Mouse (Mus musculus): ENCODE data around the gene Dusp7. TPM values are rescaled to one million over a fixed set of nuclear protein-coding genes. Genes with fewer than 3 reads are reported as not detected.
A peak's percentile ranks its signal among the peaks of the same experiment; 100 is the strongest.

Gene Dusp7
- 7.1 and 8.7 TPM in 2 replicates for polyA plus RNA-seq (2015; fragmentation: Nextera tagmentation; extraction: Ambion mirVana)

DNA sequence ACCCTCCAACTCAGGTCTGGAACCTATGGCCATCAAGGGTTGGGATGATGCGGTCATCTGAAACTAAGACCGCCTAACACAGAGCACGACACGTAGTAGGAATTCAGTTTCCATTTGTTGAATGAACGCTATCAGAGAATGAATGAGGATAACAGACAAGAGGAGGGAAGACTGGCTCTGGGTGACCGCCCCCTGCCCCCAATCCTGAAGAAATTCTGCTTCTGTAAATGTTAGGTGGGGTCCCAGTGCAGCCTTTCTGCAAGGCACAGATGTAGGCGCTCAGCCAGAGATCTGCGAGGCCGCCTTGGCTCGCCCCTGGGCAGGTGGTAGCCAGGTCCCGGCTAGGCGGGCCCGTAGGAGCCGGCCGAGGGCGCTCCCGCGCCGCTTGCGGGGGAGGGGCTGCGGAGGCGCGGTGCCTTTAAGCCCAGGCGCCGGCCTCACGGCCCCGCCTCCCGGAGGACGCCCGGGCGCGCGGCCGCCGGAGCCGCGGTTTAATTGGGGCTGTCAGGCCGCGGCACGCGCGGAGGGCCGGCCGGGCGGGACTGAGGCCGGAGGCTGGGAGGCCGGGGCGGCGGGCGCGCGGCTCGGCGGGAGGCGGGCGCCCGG lies at the start of gene Dusp7:
TSS of gene Dusp7 (plus strand) at position 521 of the 606 bp plus-strand sequence.
- peaks cover 40% of the 10 kb centered on the region for H3K4me1 ChIP-seq

DNA sequence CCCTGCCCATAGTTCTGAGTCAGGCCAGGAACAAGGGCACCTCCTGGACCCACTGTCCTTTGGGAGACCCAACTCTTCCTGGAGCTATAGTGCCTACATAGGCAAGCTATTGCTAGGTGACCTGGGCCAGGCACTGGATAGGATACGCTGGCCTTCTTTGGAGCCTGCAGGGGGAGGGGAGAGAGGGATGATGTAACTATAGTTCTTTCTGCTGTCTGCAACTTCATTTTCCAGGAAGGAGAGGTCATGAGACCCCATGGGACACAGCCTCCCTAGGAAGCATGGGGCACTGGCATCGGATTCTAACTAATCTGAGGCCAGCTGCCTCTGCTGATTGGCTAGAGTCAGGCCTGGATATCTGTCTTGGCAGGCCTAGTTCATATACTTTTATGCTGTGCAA lies 49.3 kb upstream of the Dusp7 start:
- ATAC-seq: no peak
- Histone ChIP-seq H3K9me3 (replicated peaks) (no peaks in the 10 kb centered on the region), H3K4me3 (no peak overlapping the region), H3K27me3 (no peaks in the 10 kb centered on the region), H3K4me2 (no peak overlapping the region), H3K9ac (no peak overlapping the region), H3K27ac (no peak overlapping the region), H3K4me1 (peaks cover 6% of the 10 kb centered on the region; the same call in 1 of the 2 replicates), H3K36me3 (ENCODE audit: poor library complexity, severe bottlenecking) (no peaks in the 10 kb centered on the region)
- WGBS: 71% methylated on average over 2 of the region's 2 CpGs

More for the DNA sequence above, at the start of gene Dusp7:
- peak; percentile 75 for ATAC-seq
- Histone ChIP-seq H3K4me2 (peak within 1 kb of the TSS; percentile 98), H3K4me3 (peak within 1 kb of the TSS; percentile 80), H3K27ac (peak within 1 kb of the TSS; percentile 95), H3K36me3 (ENCODE audit: poor library complexity, severe bottlenecking) (peaks cover 18% of the 10 kb centered on the region), H3K27me3 (no peaks in the 10 kb centered on the region), H3K9ac (peak within 1 kb of the TSS; percentile 90), H3K9me3 (replicated peaks) (no peaks in the 10 kb centered on the region)
- WGBS: under 1% methylated on average over 22 of the region's 57 CpGs

DNA sequence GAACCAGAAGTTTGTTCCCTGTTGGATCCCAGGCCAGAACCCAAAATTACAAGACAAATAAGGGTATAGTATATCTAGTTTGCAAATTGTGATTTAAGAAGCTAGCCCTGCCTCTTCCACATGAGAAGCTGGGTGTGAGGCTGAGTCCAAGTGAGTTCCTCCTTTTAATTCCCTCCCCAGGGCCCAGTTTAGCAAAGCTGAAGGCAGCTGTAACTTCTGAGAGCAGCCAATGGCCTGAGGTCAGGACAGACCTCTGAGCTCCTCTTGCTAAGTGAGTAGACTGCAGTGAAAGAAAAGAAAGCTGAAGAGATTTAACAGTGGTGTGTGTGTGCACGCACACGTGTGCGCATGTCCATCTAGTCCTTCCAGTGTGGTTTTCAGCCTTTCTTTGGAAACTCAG lies 45.9 kb upstream of the Dusp7 start:
- no peaks in the 10 kb centered on the region for H3K9me3 ChIP-seq (replicated peaks)
- H3K4me3 ChIP-seq: no peak overlapping the region
- H3K27ac ChIP-seq: no peak overlapping the region

DNA sequence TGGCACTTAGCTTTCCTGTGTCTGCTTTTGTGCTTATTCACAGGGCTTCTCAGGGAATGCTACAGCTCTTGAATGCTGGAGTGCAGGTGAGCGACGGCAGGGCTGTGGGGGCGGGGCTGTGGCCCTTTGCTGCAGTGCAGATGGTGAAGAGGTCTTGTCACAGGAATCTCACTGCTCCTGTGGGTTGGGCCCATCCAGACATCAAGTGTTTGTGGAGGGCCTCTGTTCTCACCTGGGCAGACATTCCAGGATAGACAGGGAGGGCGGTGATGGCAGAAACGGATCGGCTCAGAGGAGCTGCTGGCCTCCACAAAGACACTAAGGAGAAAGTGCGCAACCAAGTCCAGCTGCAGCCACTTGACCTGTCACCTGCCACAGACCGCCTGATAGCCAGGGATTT lies 42.2 kb upstream of the Dusp7 start:
- H3K9ac ChIP-seq: no peak overlapping the region
- H3K4me1 ChIP-seq: peaks cover 5% of the 10 kb centered on the region; the same call in 1 of the 2 replicates
- no peak overlapping the region for H3K4me3 ChIP-seq
- no peak for ATAC-seq
- no peak overlapping the region for H3K27ac ChIP-seq
- no peaks in the 10 kb centered on the region for H3K9me3 ChIP-seq (replicated peaks)
- H3K27me3 ChIP-seq: no peaks in the 10 kb centered on the region
- 79% methylated on average over 8 of the region's 8 CpGs for WGBS
- no peaks in the 10 kb centered on the region for H3K36me3 ChIP-seq (ENCODE audit: poor library complexity, severe bottlenecking)
- no peak overlapping the region for H3K4me2 ChIP-seq

More for the DNA sequence above, 45.9 kb upstream of the Dusp7 start:
- 81% methylated on average over 3 of the region's 3 CpGs for WGBS
- Histone ChIP-seq H3K4me2 (no peak overlapping the region), H3K9ac (no peak overlapping the region), H3K36me3 (ENCODE audit: poor library complexity, severe bottlenecking) (no peaks in the 10 kb centered on the region), H3K27me3 (no peaks in the 10 kb centered on the region), H3K4me1 (peaks cover 9% of the 10 kb centered on the region)
- ATAC-seq: no peak

DNA sequence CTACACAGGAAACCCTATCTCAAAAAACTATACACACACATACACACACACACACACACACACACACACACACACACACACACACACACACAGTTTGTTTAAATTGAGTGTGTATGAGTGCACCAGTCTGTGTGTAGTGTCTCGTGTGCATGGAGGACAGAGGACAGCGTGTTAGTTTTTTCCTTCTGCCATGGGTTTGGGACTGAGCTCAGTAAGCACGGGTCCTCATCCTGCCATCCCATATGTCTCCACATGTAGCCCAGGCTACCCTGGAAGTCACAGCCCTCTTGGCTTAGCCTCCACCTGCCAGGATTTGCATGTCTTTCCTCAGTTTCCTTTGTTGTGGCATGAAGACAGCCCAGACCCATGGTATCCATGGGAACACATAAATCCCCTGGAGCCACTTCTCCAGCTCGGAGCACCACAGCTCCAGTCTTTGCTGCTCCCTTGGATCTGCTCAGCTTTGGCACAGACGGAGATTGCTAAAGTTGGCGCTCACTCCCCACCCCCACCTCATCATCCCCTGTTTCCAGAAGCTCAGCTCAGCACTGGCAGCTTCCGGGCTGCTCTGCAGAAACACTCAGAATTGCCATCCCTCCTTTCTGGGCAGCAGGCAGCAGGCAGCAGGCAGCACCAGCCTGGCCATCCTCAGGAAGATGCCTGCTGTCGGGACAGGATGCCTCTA lies 41.2 kb upstream of the Dusp7 start:
- H3K4me1 ChIP-seq: peaks cover 11% of the 10 kb centered on the region; the same call in 1 of the 2 replicates
- H3K4me3 ChIP-seq: no peak overlapping the region
- no peak overlapping the region for H3K4me2 ChIP-seq
- H3K9ac ChIP-seq: no peak overlapping the region
- peak overlapping the region; percentile 57 for H3K27ac ChIP-seq
- H3K36me3 ChIP-seq (ENCODE audit: poor library complexity, severe bottlenecking): no peaks in the 10 kb centered on the region
- WGBS: 68% methylated on average over 8 of the region's 8 CpGs
- no peaks in the 10 kb centered on the region for H3K27me3 ChIP-seq
- H3K9me3 ChIP-seq (replicated peaks): no peaks in the 10 kb centered on the region
- peak; percentile 83; the same call in 1 of the 2 replicates for ATAC-seq

DNA sequence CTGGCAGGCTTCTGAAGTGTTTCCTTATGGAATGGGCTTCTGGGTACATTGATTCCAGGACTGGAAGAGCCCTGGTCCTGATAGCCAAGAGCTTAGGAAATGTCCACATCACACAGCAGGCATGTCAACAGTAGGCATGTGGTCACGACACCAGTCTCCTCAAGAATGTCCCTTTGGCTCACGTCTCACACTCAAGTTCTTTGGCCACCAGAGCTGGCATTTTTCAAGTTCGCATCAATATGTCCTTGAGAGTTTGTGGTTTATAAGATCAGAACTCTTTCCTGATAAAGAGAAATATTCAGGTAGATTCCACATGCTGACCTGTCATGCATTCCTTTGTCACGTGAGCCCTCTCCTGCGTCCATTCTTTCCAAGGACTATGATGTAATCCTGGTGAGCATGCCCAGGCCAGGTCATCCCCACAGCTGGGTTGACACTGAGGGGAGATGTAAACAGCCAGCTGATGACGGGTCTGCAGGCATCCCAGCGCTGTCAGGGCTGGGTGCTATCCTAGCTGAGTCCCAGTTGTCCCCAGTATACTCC lies 40.3 kb upstream of the Dusp7 start:
- ATAC-seq: no peak
- no peak overlapping the region for H3K4me2 ChIP-seq
- H3K4me3 ChIP-seq: no peak overlapping the region
- no peaks in the 10 kb centered on the region for H3K36me3 ChIP-seq (ENCODE audit: poor library complexity, severe bottlenecking)
- H3K9me3 ChIP-seq (replicated peaks): no peaks in the 10 kb centered on the region
- WGBS: 86% methylated on average over 7 of the region's 7 CpGs
- no peaks in the 10 kb centered on the region for H3K27me3 ChIP-seq
- H3K27ac ChIP-seq: peak overlapping the region; percentile 57; the same call in 1 of the 2 replicates
- peaks cover 11% of the 10 kb centered on the region; the same call in 1 of the 2 replicates for H3K4me1 ChIP-seq
- no peak overlapping the region for H3K9ac ChIP-seq

DNA sequence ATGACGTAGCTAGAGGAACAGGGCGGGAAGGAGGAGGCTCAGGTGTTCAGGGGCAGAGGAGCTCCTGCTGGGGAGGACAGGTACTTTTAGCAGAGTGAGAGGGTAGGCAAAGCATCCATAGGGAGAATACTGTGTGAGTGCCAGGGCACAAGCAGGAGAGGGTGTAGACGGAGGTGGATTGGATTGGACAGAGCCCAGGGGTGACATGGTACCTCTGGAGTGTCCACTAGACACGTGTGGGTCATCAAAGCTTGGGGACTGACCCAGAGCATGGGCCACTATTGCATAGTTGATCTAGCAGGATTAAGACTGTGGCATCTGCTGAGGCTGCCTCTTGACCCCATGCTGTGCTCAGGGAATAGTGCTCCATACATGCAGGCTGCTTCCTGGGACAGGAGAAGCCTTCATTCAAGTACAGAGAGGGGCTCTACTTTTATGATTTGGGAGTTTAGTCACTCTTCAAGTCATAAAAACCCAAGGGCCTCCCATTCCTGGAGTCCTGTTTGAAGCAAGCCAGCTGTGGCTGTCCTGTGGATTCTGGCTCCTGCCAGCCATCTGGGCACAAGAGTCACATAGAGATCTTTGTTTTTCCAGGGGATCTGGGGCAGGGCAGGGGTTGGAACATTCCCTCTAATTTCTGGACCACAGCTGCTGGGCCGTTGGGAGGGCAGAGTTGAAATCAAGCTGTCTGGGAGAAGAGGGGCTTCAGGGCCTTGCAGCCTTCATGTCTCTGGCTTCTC lies 39.5 kb upstream of the Dusp7 start:
- no peak overlapping the region for H3K4me2 ChIP-seq
- WGBS: 76% methylated on average over 5 of the region's 5 CpGs
- H3K9ac ChIP-seq: no peak overlapping the region
- no peaks in the 10 kb centered on the region for H3K36me3 ChIP-seq (ENCODE audit: poor library complexity, severe bottlenecking)
- no peak overlapping the region for H3K4me3 ChIP-seq
- no peak overlapping the region for H3K27ac ChIP-seq
- ATAC-seq: no peak
- no peaks in the 10 kb centered on the region for H3K9me3 ChIP-seq (replicated peaks)
- H3K27me3 ChIP-seq: no peaks in the 10 kb centered on the region
- peaks cover 11% of the 10 kb centered on the region; the same call in 1 of the 2 replicates for H3K4me1 ChIP-seq

DNA sequence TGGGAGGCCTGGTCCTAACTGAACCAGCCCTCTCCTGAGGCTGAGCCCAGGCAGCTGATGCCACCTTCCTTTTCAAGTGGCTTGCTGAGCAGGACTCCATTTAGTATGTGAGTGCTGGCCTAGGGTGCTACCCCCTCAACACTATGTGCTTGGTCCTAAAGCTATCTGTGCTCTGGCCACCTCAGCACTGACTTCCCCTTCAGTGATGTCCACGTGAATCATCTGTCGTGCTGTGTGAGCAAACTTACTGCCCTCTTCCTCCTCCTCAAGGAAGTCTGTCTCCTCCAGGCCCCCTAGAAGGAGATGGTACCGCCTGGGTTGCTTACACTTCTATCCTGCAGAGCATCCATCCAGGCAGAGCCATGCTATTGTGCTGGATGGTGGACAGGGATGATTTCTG lies 35.7 kb upstream of the Dusp7 start:
- no peaks in the 10 kb centered on the region for H3K36me3 ChIP-seq (ENCODE audit: poor library complexity, severe bottlenecking)
- H3K4me1 ChIP-seq: peaks cover 15% of the 10 kb centered on the region
- H3K4me2 ChIP-seq: no peak overlapping the region
- H3K9ac ChIP-seq: no peak overlapping the region
- no peaks in the 10 kb centered on the region for H3K27me3 ChIP-seq
- H3K4me3 ChIP-seq: no peak overlapping the region
- no peaks in the 10 kb centered on the region for H3K9me3 ChIP-seq (replicated peaks)
- WGBS: 89% methylated on average over 3 of the region's 3 CpGs
- ATAC-seq: no peak
- H3K27ac ChIP-seq: no peak overlapping the region

DNA sequence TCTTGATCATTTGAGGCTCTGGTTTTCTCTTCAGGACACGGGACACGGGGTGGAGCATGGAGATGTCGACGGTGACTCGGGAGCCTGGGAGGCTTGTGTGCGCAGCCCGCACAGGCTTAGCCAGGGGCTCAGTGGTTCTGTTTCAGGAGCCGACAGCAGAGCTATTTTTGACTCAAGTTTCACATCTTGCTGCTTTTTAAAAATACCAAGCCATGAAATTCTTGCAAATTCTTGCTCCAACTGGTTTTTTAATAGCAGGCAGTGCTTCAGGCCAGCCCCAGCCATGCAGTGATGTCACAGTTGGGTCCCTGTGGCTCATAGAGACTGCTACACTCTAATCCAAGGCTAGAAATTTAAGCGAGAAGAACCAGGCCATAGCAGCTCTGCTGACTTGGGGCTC lies 30.8 kb upstream of the Dusp7 start:
- no peak for ATAC-seq
- Histone ChIP-seq H3K4me2 (no peak overlapping the region), H3K27me3 (no peaks in the 10 kb centered on the region), H3K36me3 (ENCODE audit: poor library complexity, severe bottlenecking) (no peaks in the 10 kb centered on the region), H3K27ac (peak overlapping the region; percentile 16; the same call in 1 of the 2 replicates), H3K4me3 (no peak overlapping the region), H3K9me3 (replicated peaks) (no peaks in the 10 kb centered on the region), H3K9ac (no peak overlapping the region), H3K4me1 (peaks cover 27% of the 10 kb centered on the region)
- 86% methylated on average over 9 of the region's 9 CpGs for WGBS

DNA sequence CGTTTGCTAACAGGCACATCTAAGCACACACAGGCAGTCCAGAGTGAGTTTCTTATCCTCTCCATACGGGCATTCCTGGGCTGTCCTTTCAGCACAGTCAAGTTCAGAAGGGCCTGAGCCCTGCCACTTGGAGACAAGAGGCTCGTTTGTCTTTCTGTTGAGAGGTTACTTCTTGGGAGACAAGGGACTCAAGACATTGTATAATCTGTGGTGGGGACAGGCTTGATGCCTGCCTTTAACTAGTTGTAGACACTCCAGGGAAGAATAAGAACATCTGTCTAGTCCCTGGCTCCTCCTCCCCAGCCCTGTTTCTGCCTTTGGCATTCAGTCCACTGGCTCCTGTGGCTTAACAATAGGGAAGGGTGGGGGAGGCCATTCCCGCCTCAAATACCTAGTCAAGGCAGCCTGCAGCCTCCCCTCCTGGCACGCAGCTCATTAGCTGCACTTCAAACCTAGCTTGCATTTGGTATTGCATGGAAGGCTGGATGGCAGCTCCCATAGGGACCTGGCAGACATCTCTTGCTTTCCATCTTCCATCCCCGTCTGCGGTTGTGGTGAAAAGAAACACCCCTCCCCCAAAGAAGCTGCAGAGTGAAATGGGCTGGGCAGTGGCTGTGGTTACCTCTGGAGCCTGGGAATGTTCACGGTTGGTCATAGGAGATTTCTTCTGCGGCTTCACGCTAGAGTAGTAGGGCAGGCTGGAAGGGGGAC lies 29.8 kb upstream of the Dusp7 start:
- H3K9me3 ChIP-seq (replicated peaks): no peaks in the 10 kb centered on the region

DNA sequence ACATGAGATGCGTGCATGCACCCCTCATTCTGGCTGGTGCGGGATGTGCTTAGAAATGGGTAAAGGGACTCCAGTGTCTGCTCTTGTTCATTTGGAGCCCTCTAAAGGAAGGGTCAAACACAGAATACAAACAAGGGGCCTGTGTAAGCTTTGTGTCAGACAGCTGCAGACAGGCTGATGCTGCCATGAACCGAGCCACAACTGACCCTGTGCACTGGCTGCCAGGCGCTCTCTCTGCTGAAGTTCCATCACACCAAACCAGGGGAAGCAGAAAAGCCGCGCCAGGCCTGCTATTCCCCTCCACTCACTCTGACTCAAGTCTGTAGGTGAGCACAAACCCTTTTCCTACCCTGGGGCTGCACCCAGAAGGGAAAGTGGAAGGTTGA lies 29.3 kb upstream of the Dusp7 start:
- Histone ChIP-seq H3K4me3 (no peak overlapping the region), H3K36me3 (ENCODE audit: poor library complexity, severe bottlenecking) (no peaks in the 10 kb centered on the region), H3K4me2 (0 out of 2 replicates have a peak overlapping the region, but pooled peaks have one; percentile 8), H3K9me3 (replicated peaks) (no peaks in the 10 kb centered on the region), H3K27ac (peak overlapping the region; percentile 70), H3K27me3 (no peaks in the 10 kb centered on the region), H3K9ac (0 out of 2 replicates have a peak overlapping the region, but pooled peaks have one; percentile 3), H3K4me1 (peaks cover 27% of the 10 kb centered on the region)
- 36% methylated on average over 6 of the region's 6 CpGs for WGBS
- ATAC-seq: peak; percentile 27; the same call in 1 of the 2 replicates

More for the DNA sequence above, 29.8 kb upstream of the Dusp7 start:
- 6% methylated on average over 10 of the region's 10 CpGs for WGBS
- Histone ChIP-seq H3K27me3 (no peaks in the 10 kb centered on the region), H3K4me1 (peaks cover 27% of the 10 kb centered on the region), H3K4me2 (peak overlapping the region; percentile 8; the same call in 1 of the 2 replicates), H3K27ac (peak overlapping the region; percentile 70), H3K9ac (no peak overlapping the region), H3K4me3 (no peak overlapping the region), H3K36me3 (ENCODE audit: poor library complexity, severe bottlenecking) (no peaks in the 10 kb centered on the region)
- peak; percentile 70; the same call in 1 of the 2 replicates for ATAC-seq

Measured in forebrain, embryonic 13.5 days (tissue).